Mouse (Mus musculus): ENCODE measurements around the gene Zfp691. TPM values are rescaled to one million over a fixed set of nuclear protein-coding genes. Genes with fewer than 3 reads are reported as not detected.

Zfp691 gene
- polyA plus RNA-seq, 1 experiment = 8.1 TPM

DNA sequence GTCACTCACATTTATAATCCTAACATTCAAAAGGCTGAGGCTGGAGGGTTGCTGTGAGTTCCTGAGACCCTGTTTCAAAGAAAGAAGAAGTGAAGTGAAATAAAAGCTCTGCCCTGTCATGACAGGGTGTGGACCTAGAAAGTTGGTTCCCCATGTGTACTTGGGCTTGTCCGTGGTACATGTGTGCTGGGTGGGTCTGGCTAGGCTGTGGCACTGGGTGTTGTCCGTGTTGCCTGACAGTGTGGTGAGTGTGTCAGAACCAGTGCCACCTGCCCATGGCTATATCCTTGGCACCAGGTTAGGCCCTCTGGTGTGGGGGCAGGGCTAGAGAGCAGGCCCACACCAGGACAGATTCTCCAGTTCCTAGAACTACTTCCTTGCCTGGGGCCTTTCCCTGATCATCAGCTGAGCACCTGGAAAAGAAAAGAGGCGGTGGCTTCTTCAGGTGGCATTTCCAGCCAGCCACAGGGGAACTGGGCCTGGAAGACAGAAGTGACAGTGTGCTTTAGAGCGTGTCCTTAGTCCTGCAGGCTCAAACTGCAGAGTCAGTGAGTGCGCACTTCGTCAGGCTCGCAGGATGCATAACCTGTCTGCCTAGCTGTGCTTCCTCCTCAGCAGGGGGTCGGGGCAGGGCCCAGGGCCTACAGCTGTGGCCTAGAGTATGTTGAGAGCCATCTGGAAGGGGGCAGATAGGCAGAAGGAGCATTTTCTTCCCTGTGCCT is 42.6 kb downstream of the Zfp691 start:
- TF ChIP-seq POLR2A (IDR thresholded peaks at IDR 0.05; ENCODE audit: extremely low read depth, insufficient read depth, low read length) (no peak), CTCF (IDR thresholded peaks at IDR 0.05; ENCODE audit: extremely low read depth, insufficient read depth, low read length) (no peak)
- Histone ChIP-seq H3K4me3 (ENCODE audit: insufficient read depth, low read length) (no peak overlapping the region), H3K4me1 (ENCODE audit: control insufficient read depth, insufficient read depth, low read length) (peaks cover 2% of the 10 kb centered on the region), H3K27ac (ENCODE audit: insufficient read depth, low read length) (no peak overlapping the region)

GRCm38 (mm10) chr4:119129096-119129495 is 44.9 kb downstream of the Zfp691 start:
- H3K27ac ChIP-seq (ENCODE audit: insufficient read depth, low read length) = no peak overlapping the region
- H3K4me1 ChIP-seq (ENCODE audit: control insufficient read depth, insufficient read depth, low read length) = peaks cover 6% of the 10 kb centered on the region
- H3K4me3 ChIP-seq (ENCODE audit: insufficient read depth, low read length) = no peak overlapping the region
- TF ChIP-seq POLR2A (IDR thresholded peaks at IDR 0.05; ENCODE audit: extremely low read depth, insufficient read depth, low read length) (no peak), CTCF (IDR thresholded peaks at IDR 0.05; ENCODE audit: extremely low read depth, insufficient read depth, low read length) (no peak)

GRCm38 (mm10) chr4:119128547-119128946 is 45.4 kb downstream of the Zfp691 start:
- no peak overlapping the region for H3K4me3 ChIP-seq (ENCODE audit: insufficient read depth, low read length)
- TF ChIP-seq POLR2A (IDR thresholded peaks at IDR 0.05; ENCODE audit: extremely low read depth, insufficient read depth, low read length) (no peak), CTCF (IDR thresholded peaks at IDR 0.05; ENCODE audit: extremely low read depth, insufficient read depth, low read length) (no peak)
- peak overlapping the region; percentile 42; the same call in 1 of the 2 replicates for H3K27ac ChIP-seq (ENCODE audit: insufficient read depth, low read length)
- peaks cover 6% of the 10 kb centered on the region for H3K4me1 ChIP-seq (ENCODE audit: control insufficient read depth, insufficient read depth, low read length)

DNA sequence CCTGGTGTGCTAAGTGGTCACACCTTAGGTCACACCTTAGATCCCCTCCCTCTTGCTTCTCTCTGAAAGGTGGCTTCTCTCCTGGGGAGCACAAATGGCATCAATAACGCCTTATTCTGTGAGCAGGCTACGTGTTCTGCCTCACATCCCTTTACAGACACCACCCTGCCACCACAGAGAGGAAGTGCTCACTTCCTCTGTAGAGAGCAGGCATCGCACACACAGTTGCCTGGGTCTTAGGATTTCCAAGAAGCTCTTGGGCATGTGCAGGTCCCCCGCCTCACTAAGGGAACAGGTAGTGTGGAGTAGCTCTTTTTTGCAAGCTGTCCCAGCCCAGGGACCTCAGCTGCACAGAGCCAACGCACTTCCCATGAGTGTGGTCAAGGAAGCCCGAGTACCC is 46.8 kb downstream of the Zfp691 start:
- peaks cover 6% of the 10 kb centered on the region for H3K4me1 ChIP-seq (ENCODE audit: control insufficient read depth, insufficient read depth, low read length)
- TF ChIP-seq POLR2A (IDR thresholded peaks at IDR 0.05; ENCODE audit: extremely low read depth, insufficient read depth, low read length) = no peak
- TF ChIP-seq CTCF (IDR thresholded peaks at IDR 0.05; ENCODE audit: extremely low read depth, insufficient read depth, low read length) = no peak
- H3K4me3 ChIP-seq (ENCODE audit: insufficient read depth, low read length) = no peak overlapping the region
- no peak overlapping the region for H3K27ac ChIP-seq (ENCODE audit: insufficient read depth, low read length)

GRCm38 (mm10) chr4:119125577-119126270 is 48.3 kb downstream of the Zfp691 start:
- Histone ChIP-seq H3K27ac (ENCODE audit: insufficient read depth, low read length) (no peak overlapping the region), H3K4me3 (ENCODE audit: insufficient read depth, low read length) (no peak overlapping the region), H3K4me1 (ENCODE audit: control insufficient read depth, insufficient read depth, low read length) (peaks cover 6% of the 10 kb centered on the region)
- TF ChIP-seq POLR2A (IDR thresholded peaks at IDR 0.05; ENCODE audit: extremely low read depth, insufficient read depth, low read length) (no peak), CTCF (IDR thresholded peaks at IDR 0.05; ENCODE audit: extremely low read depth, insufficient read depth, low read length) (no peak)

- H3K4me1 ChIP-seq (ENCODE audit: control insufficient read depth, insufficient read depth, low read length) = peaks cover 6% of the 10 kb centered on the region
- TF ChIP-seq POLR2A (IDR thresholded peaks at IDR 0.05; ENCODE audit: extremely low read depth, insufficient read depth, low read length) (no peak), CTCF (IDR thresholded peaks at IDR 0.05; ENCODE audit: extremely low read depth, insufficient read depth, low read length) (no peak)
- H3K27ac ChIP-seq (ENCODE audit: insufficient read depth, low read length) = no peak overlapping the region
- no peak overlapping the region for H3K4me3 ChIP-seq (ENCODE audit: insufficient read depth, low read length)
Measured at GRCm38 (mm10) chr4:119124771-119125273, 49.2 kb downstream of the Zfp691 start.

DNA sequence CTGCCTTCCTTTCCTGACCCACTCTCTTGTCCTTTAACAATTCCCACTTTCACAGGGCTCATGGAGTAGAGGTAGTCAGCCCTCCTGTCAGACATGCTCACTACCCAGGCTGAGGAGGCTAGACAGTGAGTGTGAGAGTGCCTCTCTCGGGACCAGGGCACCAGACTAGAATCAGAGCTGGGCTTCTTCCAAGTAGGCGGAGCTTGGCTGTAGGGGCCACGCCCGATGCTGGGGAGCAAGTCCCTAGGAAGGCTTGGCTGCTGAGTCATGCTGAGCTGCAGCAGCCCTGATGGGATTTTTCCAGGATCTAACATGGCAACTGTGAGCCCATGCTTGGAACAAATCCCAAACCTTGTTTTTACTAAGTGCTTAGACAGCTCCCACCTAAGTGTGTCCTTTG is 52.7 kb downstream of the Zfp691 start:
- Histone ChIP-seq H3K4me3 (ENCODE audit: insufficient read depth, low read length) (no peak overlapping the region), H3K27ac (ENCODE audit: insufficient read depth, low read length) (no peak overlapping the region), H3K4me1 (ENCODE audit: control insufficient read depth, insufficient read depth, low read length) (peaks cover 3% of the 10 kb centered on the region; the same call in 1 of the 2 replicates)
- TF ChIP-seq POLR2A (IDR thresholded peaks at IDR 0.05; ENCODE audit: extremely low read depth, insufficient read depth, low read length) = no peak

GRCm38 (mm10) chr4:119120095-119120494 is 53.9 kb downstream of the Zfp691 start:
- TF ChIP-seq POLR2A (IDR thresholded peaks at IDR 0.05; ENCODE audit: extremely low read depth, insufficient read depth, low read length) = no peak
- no peak for TF ChIP-seq CTCF (IDR thresholded peaks at IDR 0.05; ENCODE audit: extremely low read depth, insufficient read depth, low read length)
- Histone ChIP-seq H3K4me1 (ENCODE audit: control insufficient read depth, insufficient read depth, low read length) (no peaks in the 10 kb centered on the region), H3K4me3 (ENCODE audit: insufficient read depth, low read length) (no peak overlapping the region), H3K27ac (ENCODE audit: insufficient read depth, low read length) (no peak overlapping the region)

Other genes with a start within 250 kb of the Zfp691 start
- not detected in 2 replicates for gene Olfr1328, start 235.6 kb downstream of the Zfp691 start, polyA plus RNA-seq (2012; rRNA removed)
- gene Lao1, start 212.6 kb downstream of the Zfp691 start, polyA plus RNA-seq (2012; rRNA removed) = 0.10 and 0.17 TPM in 2 replicates
- 112 and 125 TPM in 2 replicates for gene Slc2a1, start 65.5 kb downstream of the Zfp691 start, polyA plus RNA-seq (2012; rRNA removed)
- gene Ermap, start 15.8 kb upstream of the Zfp691 start, polyA plus RNA-seq (2012; rRNA removed) = 0.55 and 0.56 TPM in 2 replicates
- gene Svbp, start 21.1 kb upstream of the Zfp691 start, polyA plus RNA-seq (2012; rRNA removed) = 29.2 and 29.9 TPM in 2 replicates
- 1.2 TPM in 2 replicates for gene Tmem269, start 44.0 kb upstream of the Zfp691 start, polyA plus RNA-seq (2012; rRNA removed)
- 13.0 TPM in 2 replicates for gene AU022252, start 58.5 kb upstream of the Zfp691 start, polyA plus RNA-seq (2012; rRNA removed)
- 10.6 and 10.8 TPM in 2 replicates for gene P3h1, start 58.7 kb upstream of the Zfp691 start, polyA plus RNA-seq (2012; rRNA removed)
- 0.32 and 0.58 TPM in 2 replicates for gene Cldn19, start 81.2 kb upstream of the Zfp691 start, polyA plus RNA-seq (2012; rRNA removed)
- gene Ybx1, start 120.4 kb upstream of the Zfp691 start, polyA plus RNA-seq (2012; rRNA removed) = 226 and 233 TPM in 2 replicates
- gene Ppih, start 146.4 kb upstream of the Zfp691 start, polyA plus RNA-seq (2012; rRNA removed) = 21.6 and 24.5 TPM in 2 replicates
- 15.1 and 15.3 TPM in 2 replicates for gene Ccdc30, start 241.3 kb upstream of the Zfp691 start, polyA plus RNA-seq (2012; rRNA removed)
- 9.6 and 10.2 TPM in 2 replicates for gene Ppcs, start 248.2 kb upstream of the Zfp691 start, polyA plus RNA-seq (2012; rRNA removed)
- gene Zmynd12, start 248.6 kb upstream of the Zfp691 start, polyA plus RNA-seq (2012; rRNA removed) = 0.32 and 0.48 TPM in 2 replicates

Measured in cortical plate, adult 2 months (tissue).